Mouse (Mus musculus) cerebellum, postnatal 4 days (tissue): ENCODE results near the gene H2al1i.
"Not testable (repeated sequence)": the region's sequence is repeated elsewhere in the genome, so short reads cannot be mapped to it uniquely, and the experiment has no call there.

Experiments
- DNase-seq, 2 experiments: peaks; one replicate each; pipeline ENCODE4 v3.0.0; 2022; ENCODE audit warnings: low spot score in 2 of 2, mixed read lengths in 1 of 2

Gene H2al1i

DNA sequence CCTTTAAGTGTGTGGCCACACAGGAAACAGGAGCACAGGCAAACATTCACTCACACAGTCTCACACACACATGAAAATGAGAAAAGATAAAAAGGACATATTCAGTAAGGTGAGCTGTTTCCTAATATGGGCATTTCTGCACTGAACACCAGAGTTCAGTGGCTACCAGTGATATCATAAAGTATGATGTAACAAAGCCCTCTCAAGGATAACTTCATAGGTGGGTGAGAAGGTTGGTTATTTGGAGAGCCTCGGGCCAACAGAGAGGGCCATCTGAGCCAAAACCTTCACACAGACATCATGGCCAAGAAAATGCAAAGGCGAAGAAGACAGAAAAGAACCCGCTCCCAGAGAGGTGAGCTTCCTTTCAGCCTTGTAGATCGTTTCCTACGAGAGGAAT lies at the start of gene H2al1i:
Gene H2al1i, plus strand, starts transcription at position 301 of the 400 bp plus-strand sequence.
- not testable (repeated sequence) for DNase-seq

DNA sequence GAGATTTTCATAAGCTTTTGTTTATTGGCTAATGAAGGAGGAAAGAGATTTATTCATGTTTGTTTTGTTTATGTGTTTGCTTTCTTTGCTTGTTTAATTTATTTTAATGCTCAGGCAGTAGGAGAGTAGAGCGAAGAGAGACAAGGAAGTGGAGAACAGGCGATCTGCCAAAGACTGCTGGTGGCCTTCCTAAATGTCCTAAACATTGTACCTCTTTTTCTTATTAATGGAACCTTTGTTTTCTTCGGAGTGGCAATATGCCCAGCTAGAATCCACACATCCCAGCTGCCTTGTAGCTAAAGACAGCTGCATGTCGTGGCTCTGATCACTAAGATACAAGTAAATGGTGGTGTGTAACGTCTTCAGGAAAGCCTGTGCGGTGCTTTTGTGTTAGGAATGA lies 47.4 kb upstream of the H2al1i start:
- no peak for DNase-seq

DNA sequence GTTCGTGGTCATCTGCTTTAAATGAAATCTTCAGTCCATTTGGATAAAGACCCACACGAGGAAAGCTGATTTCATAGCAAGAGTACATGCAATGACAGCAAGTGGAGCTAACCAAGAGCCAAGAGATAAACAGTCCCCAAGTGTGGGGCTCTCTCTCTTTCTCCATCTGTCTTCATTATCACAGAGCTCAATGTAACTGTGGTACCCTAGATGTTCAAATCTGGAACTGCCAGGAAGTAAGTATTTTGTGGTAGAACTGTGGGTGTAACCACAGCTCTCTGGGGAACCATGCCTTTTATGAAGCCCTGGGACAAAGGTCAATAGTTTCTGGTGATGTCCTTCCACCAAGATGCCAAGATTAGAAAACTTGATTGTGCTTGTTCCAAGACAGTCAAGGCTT lies 43.7 kb upstream of the H2al1i start:
- no peak for DNase-seq

DNA sequence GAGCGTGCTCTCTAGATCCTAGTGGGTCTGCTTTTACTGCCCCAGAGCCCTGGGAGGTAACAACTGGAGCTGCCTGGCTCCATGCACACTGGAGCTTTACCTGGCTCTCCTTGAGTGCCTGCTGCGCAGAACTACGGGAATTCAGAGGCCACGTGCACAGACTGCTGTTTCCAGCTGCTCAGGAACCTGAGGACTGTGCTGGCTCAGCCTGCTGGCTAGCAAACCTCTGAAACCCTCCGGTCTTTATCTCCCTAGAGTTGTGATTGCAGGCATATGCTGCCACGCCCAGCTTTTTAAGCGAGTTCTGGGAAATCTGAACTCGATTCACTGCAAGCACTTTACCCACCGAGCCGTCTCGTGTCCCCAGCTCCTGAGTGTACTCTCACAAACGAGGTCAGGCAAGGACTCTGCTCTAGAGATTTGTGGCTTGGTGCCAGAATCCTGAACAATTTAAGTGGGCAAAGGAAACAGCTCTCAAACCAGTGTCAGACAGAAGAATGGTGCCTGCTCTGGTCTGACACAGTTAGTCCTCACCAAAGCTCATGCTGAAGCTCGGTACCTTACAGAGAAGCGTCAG lies 36.1 kb upstream of the H2al1i start:
- no peak for DNase-seq

DNA sequence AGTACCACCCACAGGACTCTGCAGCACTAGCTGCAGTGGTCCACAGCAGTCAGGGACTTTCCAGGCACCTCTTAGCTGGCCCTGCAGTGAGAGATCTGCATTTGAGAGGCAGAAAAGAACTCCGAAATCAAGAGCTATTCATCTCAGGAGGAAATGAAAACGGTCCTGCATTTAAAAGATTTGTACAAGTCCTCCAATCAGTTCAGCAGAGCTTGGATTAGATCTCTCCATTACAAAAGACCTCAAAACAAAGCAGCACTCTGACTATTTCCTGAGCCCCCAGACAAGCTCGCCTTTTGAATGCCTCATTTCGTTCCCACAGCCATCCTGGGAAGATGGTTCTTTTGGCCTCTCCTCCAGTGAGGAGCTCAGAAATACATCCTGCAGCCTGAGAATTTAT lies 35.2 kb upstream of the H2al1i start:
- no peak for DNase-seq

DNA sequence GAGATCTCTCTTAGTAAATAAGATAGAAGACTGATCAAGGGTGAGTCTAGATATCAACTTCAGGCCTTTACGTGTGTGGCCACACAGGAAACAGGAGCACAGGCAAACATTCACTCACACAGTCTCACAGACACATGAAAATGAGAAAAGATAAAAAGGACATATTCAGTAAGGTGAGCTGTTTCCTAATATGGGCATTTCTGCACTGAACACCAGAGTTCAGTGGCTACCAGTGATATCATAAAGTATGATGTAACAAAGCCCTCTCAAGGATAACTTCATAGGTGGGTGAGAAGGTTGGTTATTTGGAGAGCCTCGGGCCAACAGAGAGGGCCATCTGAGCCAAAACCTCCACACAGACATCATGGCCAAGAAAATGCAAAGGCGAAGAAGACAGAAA lies 25.5 kb upstream of the H2al1i start, which contains the start of gene H2al1a:
Gene H2al1a, plus strand, starts transcription at position 301 of the 400 bp plus-strand sequence.
- not testable (repeated sequence) for DNase-seq

DNA sequence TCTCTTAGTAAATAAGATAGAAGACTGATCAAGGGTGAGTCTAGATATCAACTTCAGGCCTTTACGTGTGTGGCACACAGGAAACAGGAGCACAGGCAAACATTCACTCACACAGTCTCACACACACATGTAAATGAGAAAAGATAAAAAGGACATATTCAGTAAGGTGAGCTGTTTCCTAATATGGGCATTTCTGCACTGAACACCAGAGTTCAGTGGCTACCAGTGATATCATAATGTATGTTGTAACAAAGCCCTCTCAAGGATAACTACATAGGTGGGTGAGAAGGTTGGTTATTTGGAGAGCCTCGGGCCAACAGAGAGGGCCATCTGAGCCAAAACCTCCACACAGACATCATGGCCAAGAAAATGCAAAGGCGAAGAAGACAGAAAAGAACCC lies 22.3 kb upstream of the H2al1i start, which contains the start of gene H2al1b:
Gene H2al1b, plus strand, starts transcription at position 301 of the 400 bp plus-strand sequence.
- DNase-seq = not testable (repeated sequence)

DNA sequence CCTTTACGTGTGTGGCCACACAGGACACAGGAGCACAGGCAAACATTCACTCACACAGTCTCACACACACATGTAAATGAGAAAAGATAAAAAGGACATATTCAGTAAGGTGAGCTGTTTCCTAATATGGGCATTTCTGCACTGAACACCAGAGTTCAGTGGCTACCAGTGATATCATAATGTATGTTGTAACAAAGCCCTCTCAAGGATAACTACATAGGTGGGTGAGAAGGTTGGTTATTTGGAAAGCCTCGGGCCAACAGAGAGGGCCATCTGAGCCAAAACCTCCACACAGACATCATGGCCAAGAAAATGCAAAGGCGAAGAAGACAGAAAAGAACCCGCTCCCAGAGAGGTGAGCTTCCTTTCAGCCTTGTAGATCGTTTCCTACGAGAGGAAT lies 19.1 kb upstream of the H2al1i start, which contains the start of gene H2al1c:
Gene H2al1c, plus strand, starts transcription at position 301 of the 400 bp plus-strand sequence.
- DNase-seq = not testable (repeated sequence)

DNA sequence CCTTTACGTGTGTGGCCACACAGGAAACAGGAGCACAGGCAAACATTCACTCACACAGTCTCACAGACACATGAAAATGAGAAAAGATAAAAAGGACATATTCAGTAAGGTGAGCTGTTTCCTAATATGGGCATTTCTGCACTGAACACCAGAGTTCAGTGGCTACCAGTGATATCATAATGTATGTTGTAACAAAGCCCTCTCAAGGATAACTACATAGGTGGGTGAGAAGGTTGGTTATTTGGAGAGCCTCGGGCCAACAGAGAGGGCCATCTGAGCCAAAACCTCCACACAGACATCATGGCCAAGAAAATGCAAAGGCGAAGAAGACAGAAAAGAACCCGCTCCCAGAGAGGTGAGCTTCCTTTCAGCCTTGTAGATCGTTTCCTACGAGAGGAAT lies 15.9 kb upstream of the H2al1i start, which contains the start of gene H2al1d:
Gene H2al1d, plus strand, starts transcription at position 301 of the 400 bp plus-strand sequence.
- DNase-seq = not testable (repeated sequence)

DNA sequence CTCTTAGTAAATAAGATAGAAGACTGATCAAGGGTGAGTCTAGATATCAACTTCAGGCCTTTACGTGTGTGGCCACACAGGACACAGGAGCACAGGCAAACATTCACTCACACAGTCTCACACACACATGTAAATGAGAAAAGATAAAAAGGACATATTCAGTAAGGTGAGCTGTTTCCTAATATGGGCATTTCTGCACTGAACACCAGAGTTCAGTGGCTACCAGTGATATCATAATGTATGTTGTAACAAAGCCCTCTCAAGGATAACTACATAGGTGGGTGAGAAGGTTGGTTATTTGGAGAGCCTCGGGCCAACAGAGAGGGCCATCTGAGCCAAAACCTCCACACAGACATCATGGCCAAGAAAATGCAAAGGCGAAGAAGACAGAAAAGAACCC lies 12.8 kb upstream of the H2al1i start, which contains the start of gene H2al1e:
Gene H2al1e, plus strand, starts transcription at position 301 of the 400 bp plus-strand sequence.
- not testable (repeated sequence) for DNase-seq

DNA sequence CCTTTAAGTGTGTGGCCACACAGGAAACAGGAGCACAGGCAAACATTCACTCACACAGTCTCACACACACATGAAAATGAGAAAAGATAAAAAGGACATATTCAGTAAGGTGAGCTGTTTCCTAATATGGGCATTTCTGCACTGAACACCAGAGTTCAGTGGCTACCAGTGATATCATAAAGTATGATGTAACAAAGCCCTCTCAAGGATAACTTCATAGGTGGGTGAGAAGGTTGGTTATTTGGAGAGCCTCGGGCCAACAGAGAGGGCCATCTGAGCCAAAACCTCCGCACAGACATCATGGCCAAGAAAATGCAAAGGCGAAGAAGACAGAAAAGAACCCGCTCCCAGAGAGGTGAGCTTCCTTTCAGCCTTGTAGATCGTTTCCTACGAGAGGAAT lies 9.6 kb upstream of the H2al1i start, which contains the start of gene H2al1f:
Gene H2al1f, plus strand, starts transcription at position 301 of the 400 bp plus-strand sequence.
- not testable (repeated sequence) for DNase-seq

DNA sequence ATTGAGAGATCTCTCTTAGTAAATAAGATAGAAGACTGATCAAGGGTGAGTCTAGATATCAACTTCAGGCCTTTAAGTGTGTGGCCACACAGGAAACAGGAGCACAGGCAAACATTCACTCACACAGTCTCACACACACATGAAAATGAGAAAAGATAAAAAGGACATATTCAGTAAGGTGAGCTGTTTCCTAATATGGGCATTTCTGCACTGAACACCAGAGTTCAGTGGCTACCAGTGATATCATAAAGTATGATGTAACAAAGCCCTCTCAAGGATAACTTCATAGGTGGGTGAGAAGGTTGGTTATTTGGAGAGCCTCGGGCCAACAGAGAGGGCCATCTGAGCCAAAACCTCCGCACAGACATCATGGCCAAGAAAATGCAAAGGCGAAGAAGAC lies 6.5 kb upstream of the H2al1i start, which contains the start of gene H2al1g:
Gene H2al1g, plus strand, starts transcription at position 301 of the 400 bp plus-strand sequence.
- not testable (repeated sequence) for DNase-seq

DNA sequence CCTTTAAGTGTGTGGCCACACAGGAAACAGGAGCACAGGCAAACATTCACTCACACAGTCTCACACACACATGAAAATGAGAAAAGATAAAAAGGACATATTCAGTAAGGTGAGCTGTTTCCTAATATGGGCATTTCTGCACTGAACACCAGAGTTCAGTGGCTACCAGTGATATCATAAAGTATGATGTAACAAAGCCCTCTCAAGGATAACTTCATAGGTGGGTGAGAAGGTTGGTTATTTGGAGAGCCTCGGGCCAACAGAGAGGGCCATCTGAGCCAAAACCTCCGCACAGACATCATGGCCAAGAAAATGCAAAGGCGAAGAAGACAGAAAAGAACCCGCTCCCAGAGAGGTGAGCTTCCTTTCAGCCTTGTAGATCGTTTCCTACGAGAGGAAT lies 3.3 kb upstream of the H2al1i start, which contains the start of gene H2al1h:
Gene H2al1h, plus strand, starts transcription at position 301 of the 400 bp plus-strand sequence.
- not testable (repeated sequence) for DNase-seq

DNA sequence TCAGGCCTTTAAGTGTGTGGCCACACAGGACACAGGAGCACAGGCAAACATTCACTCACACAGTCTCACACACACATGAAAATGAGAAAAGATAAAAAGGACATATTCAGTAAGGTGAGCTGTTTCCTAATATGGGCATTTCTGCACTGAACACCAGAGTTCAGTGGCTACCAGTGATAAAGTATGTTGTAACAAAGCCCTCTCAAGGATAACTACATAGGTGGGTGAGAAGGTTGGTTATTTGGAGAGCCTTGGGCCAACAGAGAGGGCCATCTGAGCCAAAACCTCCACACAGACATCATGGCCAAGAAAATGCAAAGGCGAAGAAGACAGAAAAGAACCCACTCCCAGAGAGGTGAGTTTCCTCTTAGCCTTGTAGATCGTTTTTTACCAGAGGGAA lies 3.1 kb downstream of the H2al1i start, which contains the start of gene H2al1j:
Gene H2al1j, plus strand, starts transcription at position 301 of the 400 bp plus-strand sequence.
- not testable (repeated sequence) for DNase-seq

DNA sequence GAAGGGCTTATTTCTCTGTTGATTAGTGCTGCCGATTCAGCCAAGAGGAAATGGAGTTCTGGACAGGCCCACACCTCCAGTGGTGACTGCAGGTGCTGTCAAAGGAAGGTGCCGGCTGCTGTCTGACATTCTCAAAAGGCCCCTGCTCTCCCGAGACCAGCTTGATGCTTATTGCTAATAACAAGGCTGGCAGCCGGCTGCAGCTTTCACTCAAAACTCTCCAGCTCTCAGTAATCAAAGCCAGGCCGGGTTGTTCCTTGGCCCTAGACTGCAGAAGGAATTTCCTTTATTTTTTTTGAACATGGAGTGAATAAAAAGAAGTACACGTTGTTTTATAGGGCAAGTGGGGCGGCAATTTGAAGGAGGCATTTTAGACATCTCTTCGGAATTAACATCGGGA lies 21.3 kb downstream of the H2al1i start:
- DNase-seq = no peak

DNA sequence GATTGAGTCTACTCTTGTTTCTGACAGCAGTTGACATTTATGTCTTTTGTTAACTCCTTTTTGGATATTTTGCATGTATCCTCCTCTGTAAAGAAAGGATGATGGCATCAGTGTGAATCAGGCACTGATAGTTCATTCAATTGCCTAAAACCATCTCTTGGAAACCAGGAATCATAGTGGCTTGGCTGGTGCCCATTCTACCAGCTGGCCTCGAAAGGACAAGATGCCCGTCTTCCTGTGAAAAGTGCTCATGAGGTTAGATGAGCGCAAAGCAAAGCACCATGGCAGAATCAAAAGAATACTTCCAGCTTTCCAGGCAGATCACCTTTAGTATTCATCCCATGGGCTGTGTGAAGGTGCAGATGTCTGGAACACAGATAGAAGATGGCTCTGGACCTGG lies 22.3 kb downstream of the H2al1i start:
- no peak for DNase-seq

DNA sequence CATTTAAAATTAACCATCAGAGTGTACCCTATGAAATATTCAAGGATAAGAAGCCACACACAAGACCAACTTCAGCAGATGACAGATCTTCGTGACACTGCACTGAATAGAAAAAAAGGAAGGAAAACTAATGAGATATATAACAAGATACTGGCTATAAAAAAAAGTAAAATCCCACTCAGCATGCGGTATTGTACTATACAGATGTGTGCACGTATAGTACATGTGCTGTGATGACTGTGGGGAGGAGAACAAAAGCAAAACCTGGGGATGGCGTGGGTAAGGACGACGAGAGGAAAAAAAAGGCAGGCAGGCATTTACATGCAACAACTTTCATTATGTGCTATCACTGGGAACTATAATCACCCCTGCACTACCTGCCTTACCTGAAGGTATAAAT lies 36.4 kb downstream of the H2al1i start:
- no peak for DNase-seq

DNA sequence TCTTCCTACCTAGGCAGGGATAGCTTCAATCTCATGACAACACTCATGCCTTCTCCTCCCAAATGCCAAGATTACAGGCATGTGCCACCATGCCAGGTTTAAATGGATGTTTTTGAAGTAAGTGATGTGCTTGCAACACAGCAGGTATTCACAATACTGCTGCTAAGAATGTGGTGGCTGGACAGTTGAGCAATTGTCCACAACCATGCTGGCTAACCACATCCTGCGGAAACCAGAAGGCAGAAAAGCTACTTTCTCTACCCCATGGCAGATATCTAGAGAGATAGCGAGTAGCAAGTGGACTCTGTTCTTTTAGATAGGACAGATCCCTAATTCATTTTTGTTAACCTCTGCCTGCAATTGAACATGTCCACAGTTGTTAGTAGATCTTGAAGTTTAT lies 36.8 kb downstream of the H2al1i start:
- DNase-seq = no peak

DNA sequence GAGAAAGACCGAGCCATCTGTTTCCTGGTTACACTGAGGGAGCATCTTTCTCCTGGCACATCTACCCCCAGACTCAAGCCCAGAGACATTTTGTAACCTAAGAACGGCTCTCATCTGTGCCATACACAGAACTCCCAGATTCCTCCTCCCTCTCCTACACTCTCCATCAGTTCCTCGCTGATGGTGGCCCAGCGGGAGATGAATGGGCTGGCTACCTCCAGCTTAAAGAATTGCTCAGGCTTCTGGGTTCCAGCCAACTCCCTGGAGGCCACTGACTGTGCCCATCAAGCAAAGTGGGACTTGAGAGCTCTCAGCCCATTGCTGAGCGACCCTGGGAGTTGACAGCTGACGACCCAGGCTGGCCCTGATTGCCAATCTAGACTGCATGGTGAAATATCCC lies 39.4 kb downstream of the H2al1i start:
- peak; percentile 17 to 60 for DNase-seq

DNA sequence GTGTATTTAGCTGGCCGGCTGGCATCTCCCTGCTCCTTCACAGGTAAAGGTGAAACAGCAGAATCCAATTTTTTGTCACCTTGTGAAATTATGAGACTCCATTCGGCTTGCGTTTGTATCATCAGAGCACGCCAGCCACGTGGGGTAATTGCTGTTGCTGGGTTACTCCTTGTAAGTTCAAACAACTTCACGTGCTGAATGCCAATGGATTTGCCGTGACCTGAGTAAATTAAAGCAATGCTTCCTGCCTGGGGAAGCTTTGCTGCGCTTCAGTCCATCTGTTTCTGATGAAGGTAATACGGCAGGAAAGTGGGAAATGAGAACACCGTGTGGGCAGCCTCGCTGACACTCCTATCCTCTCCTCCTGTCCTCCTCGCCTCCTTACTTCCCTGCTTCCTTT lies 40.7 kb downstream of the H2al1i start:
- DNase-seq = no peak
